Mouse (Mus musculus) limb, embryonic 13.5 days (tissue): ENCODE results near the gene Gm20388. TPM values are rescaled to one million over a fixed set of nuclear protein-coding genes. Genes with fewer than 3 reads are reported as not detected.

Source experiments
- ATAC-seq: fragments of 200-750 bp; cut with Nextera tagmentation; 2 replicates; pipeline ENCODE4 v1.8.0; 2017; ENCODE audit warnings: low read depth, moderate number of reproducible peaks, moderate TSS enrichment; ENCODE audit not compliant: low FRiP score
- H3K27ac ChIP-seq: fragments of 300-500 bp; sonication (generic); 2 replicates; pipeline ENCODE4 v1.5.1; 2015; ENCODE audit warnings: inconsistent platforms, mild to moderate bottlenecking, moderate library complexity
- H3K27me3 ChIP-seq: fragments of 300-500 bp; sonication (generic); 2 replicates; pipeline ENCODE4 v1.6.1; 2015; ENCODE audit warnings: mild to moderate bottlenecking, inconsistent platforms
- H3K36me3 ChIP-seq: fragments of 300-500 bp; sonication (generic); 2 replicates; pipeline ENCODE4 v1.6.1; 2015; ENCODE audit warnings: inconsistent platforms, mild to moderate bottlenecking, moderate library complexity
- H3K4me1 ChIP-seq: fragments of 300-500 bp; sonication (generic); 2 replicates; pipeline ENCODE4 v1.6.1; 2015; ENCODE audit warnings: inconsistent platforms
- H3K4me2 ChIP-seq: fragments of 300-500 bp; sonication (generic); replicated peaks from 2 replicates; pipeline ENCODE4 v1.6.1; 2015; ENCODE audit warnings: inconsistent platforms, mild to moderate bottlenecking, moderate library complexity
- H3K4me3 ChIP-seq: fragments of 300-500 bp; sonication (generic); 2 replicates; pipeline ENCODE4 v1.5.1; 2015; ENCODE audit warnings: moderate library complexity, mild to moderate bottlenecking, inconsistent platforms
- H3K9ac ChIP-seq: fragments of 300-500 bp; sonication (generic); 2 replicates; pipeline ENCODE4 v1.6.1; 2015; ENCODE audit warnings: mild to moderate bottlenecking, inconsistent platforms
- H3K9me3 ChIP-seq: fragments of 300-500 bp; sonication (generic); 2 replicates; pipeline ENCODE4 v1.6.1; 2016; ENCODE audit warnings: inconsistent platforms
- WGBS: fragments of 180-500 bp; shearing (Covaris S2); methylation state at CpG from one replicate; pipeline ENCODE4 v1.1.7; 2015; 5-methylcytosine and 5-hydroxymethylcytosine counted together
- polyA plus RNA-seq: library from polyadenylated mRNA; unstranded; fragments of >200 nt; fragmentation: Nextera tagmentation; extraction: Ambion mirVana; gene quantifications from 2 replicates; pipeline ENCODE4 v1.2.1, GENCODE M21; 2015

The Gm20388 gene
- polyA plus RNA-seq, 1 experiment from 2014 or later, result 7.1 TPM

GRCm38 (mm10) chr8:122349357-122350297 is 2439.0 kb downstream of the Gm20388 start:
- Histone ChIP-seq H3K27ac (no peak overlapping the region), H3K9me3 (no peaks in the 10 kb centered on the region), H3K36me3 (no peaks in the 10 kb centered on the region), H3K9ac (no peak overlapping the region), H3K4me1 (peaks cover 7% of the 10 kb centered on the region; the same call in 1 of the 2 replicates), H3K4me3 (no peak overlapping the region), H3K4me2 (no peak overlapping the region), H3K27me3 (peaks cover 21% of the 10 kb centered on the region)
- ATAC-seq, result no peak
- WGBS, result 27% methylated on average over 15 of the region's 15 CpGs

DNA sequence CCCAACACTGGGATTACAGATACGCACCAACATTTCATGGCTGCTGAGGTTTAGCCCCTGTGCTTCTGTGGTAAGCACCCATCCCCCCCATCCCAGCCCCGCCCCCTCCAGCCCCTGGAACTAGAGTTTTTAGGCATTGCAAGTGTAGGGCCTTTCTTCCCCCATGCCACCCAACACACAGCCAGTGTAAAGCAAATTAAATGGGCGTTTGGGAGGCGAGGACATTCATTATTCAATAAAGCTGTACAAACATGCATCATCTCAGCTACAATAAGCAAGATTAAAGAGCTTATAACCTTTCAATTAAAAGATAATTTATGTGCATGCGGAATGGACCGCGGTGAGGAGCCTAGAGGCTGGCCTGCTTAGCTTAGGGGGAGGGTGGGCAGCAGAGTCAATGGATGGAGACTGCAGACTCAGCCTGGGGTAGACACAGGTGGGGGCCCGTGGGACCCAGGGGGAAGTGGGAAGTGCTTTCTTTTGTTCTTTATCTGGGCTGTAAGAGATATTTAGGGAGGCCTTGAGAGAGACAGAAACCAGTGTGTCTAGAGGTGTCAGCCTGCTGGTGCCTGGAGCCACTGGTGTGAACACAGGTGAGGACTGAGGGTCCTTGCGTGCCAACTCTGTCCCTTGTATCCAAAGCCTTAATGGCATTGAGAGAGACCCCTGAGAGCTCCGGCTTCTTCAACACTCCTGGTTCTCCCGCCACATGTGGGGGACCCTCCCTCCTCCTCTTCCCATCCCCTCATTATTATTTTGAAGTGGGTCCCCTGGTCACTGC is 2439.9 kb downstream of the Gm20388 start:
- Histone ChIP-seq H3K27ac (no peak overlapping the region), H3K27me3 (peaks cover 16% of the 10 kb centered on the region; the same call in 1 of the 2 replicates), H3K36me3 (no peaks in the 10 kb centered on the region), H3K4me2 (no peak overlapping the region), H3K4me1 (no peaks in the 10 kb centered on the region), H3K4me3 (no peak overlapping the region), H3K9ac (no peak overlapping the region), H3K9me3 (no peaks in the 10 kb centered on the region)
- ATAC-seq, result no peak
- WGBS, result 34% methylated on average over 11 of the region's 11 CpGs

DNA sequence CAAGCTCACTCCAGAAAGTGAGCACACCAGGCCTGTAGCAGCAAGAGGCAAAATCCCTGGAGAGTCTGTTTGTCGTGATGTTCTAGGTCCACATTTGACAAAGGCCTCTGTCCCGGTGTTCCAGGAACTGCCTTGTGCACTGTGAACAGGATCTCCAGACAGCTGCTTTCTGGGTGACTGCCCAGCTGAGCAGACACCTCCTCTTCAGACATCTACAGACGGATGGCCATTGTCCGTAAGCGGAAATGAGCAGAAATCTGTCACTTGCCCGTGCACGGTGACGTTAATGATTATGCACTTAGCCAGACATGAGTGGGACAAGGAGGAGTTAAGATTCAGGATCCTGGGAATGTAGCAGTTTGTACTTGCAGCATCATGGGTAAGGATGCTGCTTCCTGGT is 2443.5 kb downstream of the Gm20388 start:
- no peaks in the 10 kb centered on the region for H3K9me3 ChIP-seq
- peak overlapping the region; percentile 73; the same call in 1 of the 2 replicates for H3K27ac ChIP-seq
- no peak overlapping the region for H3K4me3 ChIP-seq
- H3K36me3 ChIP-seq, result no peaks in the 10 kb centered on the region
- no peaks in the 10 kb centered on the region for H3K4me1 ChIP-seq
- no peak overlapping the region for H3K4me2 ChIP-seq
- H3K9ac ChIP-seq, result no peak overlapping the region
- peaks cover 35% of the 10 kb centered on the region for H3K27me3 ChIP-seq
- 92% methylated on average over 8 of the region's 8 CpGs for WGBS
- ATAC-seq, result no peak

DNA sequence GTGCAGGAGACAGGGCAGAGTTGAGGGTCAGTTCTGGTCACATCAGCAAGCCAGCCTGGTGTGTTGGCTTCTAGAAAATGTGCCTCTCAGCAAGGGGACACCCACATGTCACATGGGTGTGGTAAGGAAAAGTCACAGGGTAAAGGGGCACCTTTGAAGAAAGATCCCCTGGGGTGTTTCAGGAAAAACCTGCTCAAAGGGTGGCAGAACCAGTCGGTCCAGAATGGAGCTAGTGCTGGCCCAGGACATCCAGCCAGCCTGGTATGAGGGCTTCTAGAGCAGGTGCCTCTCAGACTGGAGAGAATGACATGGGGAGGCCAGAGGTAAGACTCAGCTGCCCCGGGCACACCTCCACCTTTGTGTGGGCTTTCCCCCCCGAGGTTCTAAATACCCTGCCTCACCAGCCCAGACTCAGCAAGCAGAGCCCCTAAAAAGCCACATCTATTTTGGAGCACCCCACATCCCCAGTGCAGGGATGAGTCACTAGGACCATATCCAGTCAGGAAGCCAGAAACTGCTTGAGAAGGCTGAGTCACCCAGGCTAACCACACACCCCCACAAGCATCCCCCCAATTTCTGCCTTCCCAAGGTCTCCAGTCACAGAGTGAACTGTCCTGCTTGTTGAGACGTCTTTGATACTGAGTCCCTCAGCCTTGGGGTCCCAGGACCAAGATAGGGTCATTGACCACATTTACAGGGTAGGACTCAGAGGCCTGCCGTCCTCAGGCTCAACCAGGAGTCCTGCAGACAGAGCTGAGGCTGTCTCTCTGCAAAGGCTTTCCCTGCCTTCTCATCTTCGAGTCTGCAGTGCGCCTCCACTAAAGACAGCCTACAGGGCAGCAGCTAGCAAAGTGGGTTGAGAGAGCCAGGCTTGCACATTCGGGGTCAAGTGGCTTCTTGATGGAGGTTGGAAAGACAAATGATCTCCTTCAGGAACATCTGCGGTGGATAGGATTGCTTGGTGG is 2445.3 kb downstream of the Gm20388 start:
- ATAC-seq, result no peak
- peaks cover 29% of the 10 kb centered on the region for H3K27me3 ChIP-seq
- no peaks in the 10 kb centered on the region for H3K4me1 ChIP-seq
- no peak overlapping the region for H3K9ac ChIP-seq
- no peak overlapping the region for H3K4me3 ChIP-seq
- no peaks in the 10 kb centered on the region for H3K9me3 ChIP-seq
- no peak overlapping the region for H3K4me2 ChIP-seq
- no peaks in the 10 kb centered on the region for H3K36me3 ChIP-seq
- no peak overlapping the region for H3K27ac ChIP-seq
- 69% methylated on average over 9 of the region's 9 CpGs for WGBS

DNA sequence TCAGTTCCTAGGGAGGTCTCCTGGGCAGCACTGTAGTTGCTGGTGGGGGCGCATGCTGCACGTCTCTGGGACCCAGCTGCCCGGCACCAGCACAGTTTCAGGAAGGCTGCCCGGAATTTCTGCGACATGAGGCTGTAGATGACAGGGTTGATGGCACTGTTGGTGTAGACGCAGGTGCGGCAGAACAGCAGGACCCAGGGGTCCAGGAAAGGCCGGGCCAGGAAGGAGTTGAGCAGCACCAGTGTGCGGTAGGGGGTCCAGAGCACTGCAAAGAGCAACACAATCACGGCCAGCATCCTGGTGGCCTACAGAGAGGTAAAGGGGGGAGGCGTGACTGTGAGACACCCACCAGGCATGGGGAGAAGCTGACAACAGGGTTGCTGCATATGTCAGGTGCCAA is 2446.6 kb downstream of the Gm20388 start:
- no peak overlapping the region for H3K4me2 ChIP-seq
- H3K9ac ChIP-seq, result peak overlapping the region; percentile 13; the same call in 1 of the 2 replicates
- H3K9me3 ChIP-seq, result no peaks in the 10 kb centered on the region
- 54% methylated on average over 11 of the region's 11 CpGs for WGBS
- H3K27ac ChIP-seq, result no peak overlapping the region
- H3K36me3 ChIP-seq, result no peaks in the 10 kb centered on the region
- ATAC-seq, result no peak
- H3K4me3 ChIP-seq, result no peak overlapping the region
- peaks cover 25% of the 10 kb centered on the region for H3K27me3 ChIP-seq
- H3K4me1 ChIP-seq, result peaks cover 7% of the 10 kb centered on the region

- no peaks in the 10 kb centered on the region for H3K9me3 ChIP-seq
- 72% methylated on average over 5 of the region's 5 CpGs for WGBS
- no peak for ATAC-seq
Measured at GRCm38 (mm10) chr8:122357641-122358040, 2447.0 kb downstream of the Gm20388 start.

GRCm38 (mm10) chr8:122359111-122359775 is 2448.6 kb downstream of the Gm20388 start:
- no peak for ATAC-seq
- H3K27me3 ChIP-seq, result peaks cover 34% of the 10 kb centered on the region
- H3K27ac ChIP-seq, result no peak overlapping the region
- no peak overlapping the region for H3K9ac ChIP-seq
- H3K9me3 ChIP-seq, result no peaks in the 10 kb centered on the region
- WGBS, result 78% methylated on average over 15 of the region's 15 CpGs
- no peak overlapping the region for H3K4me2 ChIP-seq
- H3K4me1 ChIP-seq, result peaks cover 11% of the 10 kb centered on the region
- H3K4me3 ChIP-seq, result no peak overlapping the region
- no peaks in the 10 kb centered on the region for H3K36me3 ChIP-seq

More at GRCm38 (mm10) chr8:122357641-122358040, 2447.0 kb downstream of the Gm20388 start:
- no peak overlapping the region for H3K9ac ChIP-seq
- H3K36me3 ChIP-seq, result no peaks in the 10 kb centered on the region
- peaks cover 25% of the 10 kb centered on the region for H3K27me3 ChIP-seq
- no peak overlapping the region for H3K27ac ChIP-seq
- H3K4me3 ChIP-seq, result no peak overlapping the region
- peaks cover 11% of the 10 kb centered on the region for H3K4me1 ChIP-seq
- H3K4me2 ChIP-seq, result no peak overlapping the region

DNA sequence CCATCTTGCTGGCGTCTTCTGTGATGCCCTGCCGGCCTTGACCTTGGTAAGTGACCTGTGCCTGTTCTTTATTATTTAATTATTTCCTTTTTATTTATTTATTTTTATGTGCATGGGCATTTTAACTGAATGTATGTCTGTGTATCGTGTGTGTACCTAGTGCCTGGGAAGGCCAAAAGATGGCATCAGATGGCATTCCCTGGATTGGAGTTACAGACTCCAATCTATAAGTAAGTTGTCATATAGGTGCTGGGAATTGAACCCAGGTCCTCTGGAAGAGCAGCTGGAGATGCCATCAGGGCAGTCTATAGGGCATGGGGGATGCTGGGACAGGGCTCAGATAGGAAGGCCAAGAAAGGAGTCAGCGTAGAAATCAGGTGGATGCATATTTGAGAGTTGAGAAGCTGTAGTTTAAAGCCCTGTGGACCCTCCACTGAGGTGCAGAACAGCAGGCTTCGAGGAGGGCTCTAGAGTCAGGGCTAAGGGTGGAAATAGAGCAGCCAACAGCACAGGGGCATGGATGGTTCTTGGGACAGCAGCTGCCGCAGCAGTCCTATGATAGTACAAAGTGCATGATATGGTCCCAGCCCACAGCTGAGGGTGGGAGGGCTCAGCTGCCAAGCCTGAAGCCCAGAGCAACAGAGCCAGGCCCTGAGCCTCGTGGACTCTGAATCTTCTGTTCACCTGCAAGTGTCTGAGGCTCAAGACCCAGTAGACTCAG is 2450.2 kb downstream of the Gm20388 start, which contains the start of gene Trhr2:
Gene Trhr2 (minus strand): TSS at position 51 of the 721 bp plus-strand sequence.
- H3K4me3 ChIP-seq, result no peak within 1 kb of the TSS
- WGBS, result 74% methylated on average over 7 of the region's 7 CpGs
- peaks cover 31% of the 10 kb centered on the region for H3K27me3 ChIP-seq
- no peaks in the 10 kb centered on the region for H3K9me3 ChIP-seq
- H3K27ac ChIP-seq, result no peak within 1 kb of the TSS
- ATAC-seq, result no peak
- no peak within 1 kb of the TSS for H3K4me2 ChIP-seq
- H3K36me3 ChIP-seq, result no peaks in the 10 kb centered on the region
- no peak within 1 kb of the TSS for H3K9ac ChIP-seq
- H3K4me1 ChIP-seq, result peaks cover 11% of the 10 kb centered on the region

DNA sequence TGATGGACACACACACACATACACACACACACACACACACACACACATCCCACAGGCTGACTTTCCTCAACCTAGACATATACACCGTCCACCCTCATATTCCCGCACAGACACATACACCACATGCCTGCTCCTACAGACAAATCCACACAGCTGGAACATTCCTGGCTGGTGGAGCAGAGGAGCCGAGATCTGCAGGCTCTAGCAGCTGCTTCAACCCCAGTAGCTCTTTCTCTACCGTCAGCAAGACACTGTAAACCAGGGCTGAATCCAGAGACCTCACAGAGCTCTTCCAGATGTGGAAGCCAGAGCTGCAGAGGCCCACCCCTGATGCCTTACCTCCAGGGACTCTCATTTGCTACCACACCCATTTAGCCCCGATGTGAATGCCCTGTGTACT is 2451.6 kb downstream of the Gm20388 start:
- Histone ChIP-seq H3K4me3 (no peak overlapping the region), H3K4me2 (peak overlapping the region; percentile 21; the same call in 1 of the 2 replicates), H3K27ac (no peak overlapping the region), H3K27me3 (peaks cover 22% of the 10 kb centered on the region), H3K9ac (no peak overlapping the region), H3K36me3 (no peaks in the 10 kb centered on the region), H3K4me1 (peaks cover 11% of the 10 kb centered on the region), H3K9me3 (no peaks in the 10 kb centered on the region)
- peak; percentile 75 for ATAC-seq
- 19% methylated on average over 5 of the region's 5 CpGs for WGBS

DNA sequence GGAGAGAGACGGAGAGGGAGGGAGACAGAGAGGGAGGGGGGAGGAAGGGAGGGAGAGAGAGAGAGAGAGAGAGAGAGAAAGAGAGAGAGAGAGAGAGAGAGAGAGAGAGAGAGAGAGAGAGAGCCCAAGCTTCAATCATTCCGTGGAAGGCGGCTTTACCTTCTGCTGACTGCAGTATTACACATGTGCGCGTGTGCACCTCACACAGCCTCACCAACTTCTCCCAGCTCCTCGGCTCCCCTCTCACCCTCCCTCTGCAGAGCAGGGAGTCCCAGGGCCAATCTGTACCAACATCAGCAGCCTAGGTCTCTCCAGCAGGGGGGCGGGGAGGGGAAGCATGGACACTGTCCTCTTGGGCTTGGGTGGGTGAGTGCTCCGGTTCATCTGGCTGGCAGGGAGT is 2452.3 kb downstream of the Gm20388 start:
- H3K4me2 ChIP-seq, result no peak overlapping the region
- peaks cover 11% of the 10 kb centered on the region for H3K4me1 ChIP-seq
- no peaks in the 10 kb centered on the region for H3K9me3 ChIP-seq
- peak overlapping the region; percentile 14; the same call in 1 of the 2 replicates for H3K9ac ChIP-seq
- ATAC-seq, result no peak
- no peak overlapping the region for H3K4me3 ChIP-seq
- WGBS, result 38% methylated on average over 8 of the region's 8 CpGs
- H3K27me3 ChIP-seq, result peaks cover 17% of the 10 kb centered on the region; the same call in 1 of the 2 replicates
- no peak overlapping the region for H3K27ac ChIP-seq
- H3K36me3 ChIP-seq, result no peaks in the 10 kb centered on the region
